ENCODE assay signal across 21 mouse cellular contexts in the genomic region with DNA sequence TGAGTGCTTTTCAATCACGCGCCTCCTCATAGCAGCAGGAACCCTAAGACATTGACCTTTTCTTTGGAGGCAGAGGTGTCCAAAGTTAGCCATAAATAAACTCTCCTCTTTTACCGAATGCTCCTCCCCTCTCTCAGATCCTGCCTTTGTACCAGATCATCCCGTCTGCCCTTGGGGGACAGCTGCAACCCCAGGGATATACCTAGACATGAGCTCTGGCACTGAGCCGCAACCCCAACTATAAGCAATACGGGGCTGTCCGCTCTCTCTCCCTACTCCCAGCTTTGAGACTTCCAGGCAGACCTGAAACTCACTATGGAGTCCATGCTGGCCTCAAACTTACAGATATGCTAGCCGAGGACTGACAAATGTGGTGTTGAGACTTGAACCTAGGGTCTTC. TPM values are rescaled to one million over a fixed set of nuclear protein-coding genes. Genes with fewer than 3 reads are reported as not detected.
A peak's percentile ranks its signal among the peaks of the same experiment; 100 is the strongest.
DNase-seq lines count a peak whose midpoint lies in the region; ATAC-seq and TF ChIP-seq lines count a peak whose summit lies in the region.
"Had no signal": no experiment of that assay in that cellular context is flagged by ENCODE, and none has a peak within 500 bp of the region (broad histone marks: within the 10 kb centered on the region; RNA-seq: fewer than 3 reads in every experiment).

No protein-coding gene starts in this region.

- no peak for ATAC-seq in liver, embryonic 15.5 days (ENCODE audit: insufficient read depth)
- no peak for ATAC-seq in liver, embryonic 12.5 days
- ATAC-seq: forebrain, embryonic 16.5 days; hindbrain, embryonic 16.5 days; inflammation-experienced regulatory T-cells, adult 6 months had no signal

- H3K27ac ChIP-seq in liver, embryonic 15.5 days (replicated peaks), result 0 out of 2 replicates have a peak overlapping the region, but pooled peaks have one; percentile 19
- H3K27ac ChIP-seq in liver, embryonic 12.5 days, result no peak overlapping the region
- no peak overlapping the region for H3K27ac ChIP-seq in ES-Bruce4 (ENCODE audit: insufficient read depth, low read length)
- peak overlapping the region; percentile 99 for H3K27ac ChIP-seq in bone marrow macrophage, adult 2 months (ENCODE audit: insufficient read depth, low read depth, low read length)
- H3K27ac ChIP-seq: embryonic facial prominence, embryonic 12.5 days; forebrain, embryonic 12.5 days; hindbrain, embryonic 12.5 days had no signal

- H3K9ac ChIP-seq in liver, embryonic 15.5 days, result no peak overlapping the region; the same call in 1 of the 2 replicates
- no peak overlapping the region for H3K9ac ChIP-seq in liver, embryonic 12.5 days
- H3K9ac ChIP-seq in ES-Bruce4 (ENCODE audit: low read depth, poor library complexity, severe bottlenecking), result 0 out of 2 replicates have a peak overlapping the region, but pooled peaks have one; percentile 20
- H3K9ac ChIP-seq: embryonic facial prominence, embryonic 12.5 days; hindbrain, embryonic 12.5 days had no signal

- H3K36me3 ChIP-seq in liver, embryonic 15.5 days (replicated peaks), result peaks cover 54% of the 10 kb centered on the region
- H3K36me3 ChIP-seq in liver, embryonic 12.5 days, result peaks cover 51% of the 10 kb centered on the region
- H3K36me3 ChIP-seq in ES-Bruce4 (ENCODE audit: control insufficient read depth, insufficient read depth, low read length, poor library complexity, severe bottlenecking), result peaks cover 45% of the 10 kb centered on the region

- H3K4me2 ChIP-seq in liver, embryonic 15.5 days, result peak overlapping the region; percentile 98; the same call in 1 of the 2 replicates
- H3K4me2 ChIP-seq in liver, embryonic 12.5 days, result no peak overlapping the region

- DNase-seq in heart, adult 11 months, result peak; percentile 86
- DNase-seq in heart, adult 8-10 months (ENCODE audit: low spot score), result no peak
- no peak for DNase-seq in c-Kit-positive CD71-positive TER-119-positive erythroid progenitor cells, embryonic 14.5 days (ENCODE audit: low spot score)
- DNase-seq in urinary bladder, adult 18-20 months (ENCODE audit: low spot score in 2 of 2), result no peak
- DNase-seq: adrenal gland, adult 8-10 months; adrenal gland, postnatal 36 days; cerebellum, adult 11-12 months; cerebellum, postnatal 14 days; gastrocnemius, postnatal 25 days had no signal

- H3K4me1 ChIP-seq in liver, embryonic 15.5 days (replicated peaks), result peaks cover 45% of the 10 kb centered on the region
- H3K4me1 ChIP-seq in liver, embryonic 12.5 days, result peaks cover 39% of the 10 kb centered on the region
- H3K4me1 ChIP-seq in ES-Bruce4 (ENCODE audit: control insufficient read depth, insufficient read depth, low read length), result peaks cover 2% of the 10 kb centered on the region
- H3K4me1 ChIP-seq in bone marrow macrophage, adult 2 months (ENCODE audit: control insufficient read depth, insufficient read depth, low read length), result peaks cover 36% of the 10 kb centered on the region

- no peaks in the 10 kb centered on the region for H3K9me3 ChIP-seq in liver, embryonic 15.5 days (replicated peaks)
- H3K9me3 ChIP-seq in liver, embryonic 12.5 days (replicated peaks), result no peaks in the 10 kb centered on the region
- H3K9me3 ChIP-seq in ES-Bruce4 (replicated peaks; ENCODE audit: control insufficient read depth, insufficient read depth, low read length, poor library complexity, severe bottlenecking), result no peaks in the 10 kb centered on the region
- H3K9me3 ChIP-seq: embryonic facial prominence, embryonic 12.5 days; forebrain, embryonic 12.5 days; G1E; heart, embryonic 10.5 days; hindbrain, embryonic 12.5 days had no signal

- TF ChIP-seq POLR2A in ES-Bruce4 (IDR thresholded peaks at IDR 0.05; ENCODE audit: insufficient read depth, low read length), result no peak
- no peak for TF ChIP-seq POLR2A in bone marrow macrophage, adult 2 months (IDR thresholded peaks at IDR 0.05; ENCODE audit: borderline replicate concordance, low read depth, low read length)

- no peak for TF ChIP-seq CTCF in ES-Bruce4 (IDR thresholded peaks at IDR 0.05; ENCODE audit: low read depth, low read length)
- TF ChIP-seq CTCF in bone marrow macrophage, adult 2 months (IDR thresholded peaks at IDR 0.05; ENCODE audit: low read depth, low read length), result no peak

- no peaks in the 10 kb centered on the region for H3K27me3 ChIP-seq in liver, embryonic 15.5 days
- H3K27me3 ChIP-seq in liver, embryonic 12.5 days (replicated peaks), result no peaks in the 10 kb centered on the region
- H3K27me3 ChIP-seq in ES-Bruce4 (ENCODE audit: control insufficient read depth, insufficient read depth, low read length, poor library complexity, severe bottlenecking), result no peaks in the 10 kb centered on the region
- H3K27me3 ChIP-seq: embryonic facial prominence, embryonic 12.5 days; forebrain, embryonic 12.5 days; hindbrain, embryonic 12.5 days had no signal

- no peak overlapping the region for H3K4me3 ChIP-seq in liver, embryonic 15.5 days (replicated peaks)
- H3K4me3 ChIP-seq in liver, embryonic 12.5 days, result no peak overlapping the region
- H3K4me3 ChIP-seq in ES-Bruce4 (ENCODE audit: low read depth, low read length), result no peak overlapping the region
- H3K4me3 ChIP-seq in bone marrow macrophage, adult 2 months (ENCODE audit: insufficient read depth, low read length), result peak overlapping the region; percentile 61; the same call in 1 of the 2 replicates
- H3K4me3 ChIP-seq: forebrain, embryonic 12.5 days; hindbrain, embryonic 12.5 days had no signal

- TF ChIP-seq EP300 in ES-Bruce4 (IDR thresholded peaks at IDR 0.05; ENCODE audit: insufficient read depth, low read depth, low read length), result no peak

- 89% methylated on average over 8 of the region's 8 CpGs for WGBS in liver, embryonic 15.5 days (ENCODE audit: insufficient replicate concordance)
- 86% methylated on average over 8 of the region's 8 CpGs for WGBS in liver, embryonic 12.5 days (ENCODE audit: insufficient replicate concordance)

RNA-seq across cellular contexts. Expression of a gene that starts 2.5 kb away (rescaled TPM):
- total RNA-seq in heart, adult 8-10 months (2022), result 100 to 1,000 TPM in 1 of 4 experiments, 10 to 100 TPM in 3; 89.6 to 119 (median 95.7) TPM
- polyA plus RNA-seq in liver, embryonic 15.5 days (2015; fragmentation: Nextera tagmentation; extraction: Ambion mirVana), result 55.1 and 59.5 TPM in 2 replicates
- 76.8 and 84.5 TPM in 2 replicates for polyA plus RNA-seq in liver, embryonic 12.5 days (2016; fragmentation: Nextera tagmentation; extraction: Ambion mirVana)
- polyA plus RNA-seq in ES-Bruce4 (2011; ENCODE audit: insufficient read depth, insufficient read length, low read depth, missing spikeins), result 195 and 218 TPM in 2 replicates
- 86.8 and 101 TPM in 2 replicates for polyA plus RNA-seq in bone marrow macrophage, adult 2 months (2012; ENCODE audit: insufficient read depth, insufficient read length, missing spikeins)

RNA-seq across cellular contexts. Expression of a gene that starts 9.7 kb away (rescaled TPM):
- total RNA-seq in heart, adult 8-10 months (2022), result 1,000 to 10,000 TPM; 1,693 to 1,917 (median 1,770) TPM
- polyA plus RNA-seq in liver, embryonic 15.5 days (2015; fragmentation: Nextera tagmentation; extraction: Ambion mirVana), result 10.8 and 18.2 TPM in 2 replicates
- 6.7 and 7.6 TPM in 2 replicates for polyA plus RNA-seq in liver, embryonic 12.5 days (2016; fragmentation: Nextera tagmentation; extraction: Ambion mirVana)
- 14.7 and 15.7 TPM in 2 replicates for polyA plus RNA-seq in ES-Bruce4 (2011; ENCODE audit: insufficient read depth, insufficient read length, low read depth, missing spikeins)
- 4.7 and 7.4 TPM in 2 replicates for polyA plus RNA-seq in bone marrow macrophage, adult 2 months (2012; ENCODE audit: insufficient read depth, insufficient read length, missing spikeins)

RNA-seq across cellular contexts. Expression of a gene that starts 12.2 kb away (rescaled TPM):
- 100 to 1,000 TPM; 243 to 295 (median 274) TPM for total RNA-seq in heart, adult 8-10 months (2022)
- polyA plus RNA-seq in liver, embryonic 15.5 days (2015; fragmentation: Nextera tagmentation; extraction: Ambion mirVana), result 927 and 1,040 TPM in 2 replicates
- polyA plus RNA-seq in liver, embryonic 12.5 days (2016; fragmentation: Nextera tagmentation; extraction: Ambion mirVana), result 1,519 and 1,532 TPM in 2 replicates
- polyA plus RNA-seq in ES-Bruce4 (2011; ENCODE audit: insufficient read depth, insufficient read length, low read depth, missing spikeins), result 630 and 707 TPM in 2 replicates
- 1,781 and 1,801 TPM in 2 replicates for polyA plus RNA-seq in bone marrow macrophage, adult 2 months (2012; ENCODE audit: insufficient read depth, insufficient read length, missing spikeins)

RNA-seq across cellular contexts. Expression of a gene that starts 19.4 kb away (rescaled TPM):
- total RNA-seq in heart, adult 8-10 months (2022), result 100 to 1,000 TPM; 640 to 724 (median 656) TPM
- polyA plus RNA-seq in liver, embryonic 15.5 days (2015; fragmentation: Nextera tagmentation; extraction: Ambion mirVana), result 70.3 and 79.4 TPM in 2 replicates
- 77.3 and 83.3 TPM in 2 replicates for polyA plus RNA-seq in liver, embryonic 12.5 days (2016; fragmentation: Nextera tagmentation; extraction: Ambion mirVana)
- polyA plus RNA-seq in ES-Bruce4 (2011; ENCODE audit: insufficient read depth, insufficient read length, low read depth, missing spikeins), result 45.0 and 48.0 TPM in 2 replicates
- 99.9 and 110 TPM in 2 replicates for polyA plus RNA-seq in bone marrow macrophage, adult 2 months (2012; ENCODE audit: insufficient read depth, insufficient read length, missing spikeins)

RNA-seq across cellular contexts. Expression of a gene that starts 19.7 kb away (rescaled TPM):
- total RNA-seq in heart, adult 8-10 months (2022), result 10 to 100 TPM; 53.0 to 67.3 (median 58.7) TPM
- polyA plus RNA-seq in liver, embryonic 15.5 days (2015; fragmentation: Nextera tagmentation; extraction: Ambion mirVana), result 76.8 and 80.4 TPM in 2 replicates
- polyA plus RNA-seq in liver, embryonic 12.5 days (2016; fragmentation: Nextera tagmentation; extraction: Ambion mirVana), result 73.6 and 86.1 TPM in 2 replicates
- polyA plus RNA-seq in ES-Bruce4 (2011; ENCODE audit: insufficient read depth, insufficient read length, low read depth, missing spikeins), result 55.2 and 61.8 TPM in 2 replicates
- polyA plus RNA-seq in bone marrow macrophage, adult 2 months (2012; ENCODE audit: insufficient read depth, insufficient read length, missing spikeins), result 70.1 and 76.6 TPM in 2 replicates

Comparison
In these comparisons a context has a peak if more than half of its experiments do, and no peak if none do; other contexts are left out.
1. H3K27ac ChIP-seq: peak in liver, embryonic 15.5 days (single experiment) and bone marrow macrophage, adult 2 months (single experiment); none in liver, embryonic 12.5 days (single experiment) and ES-Bruce4 (single experiment).